Mouse (Mus musculus) forebrain, embryonic 16.5 days (tissue): Measurements from ENCODE around the gene Abca4. TPM values are rescaled to one million over a fixed set of nuclear protein-coding genes. Genes with fewer than 3 reads are reported as not detected.

ENCODE experiments used
- ATAC-seq: fragments of 200-750 bp; cut with Nextera tagmentation; 2 replicates; pipeline ENCODE4 v1.8.0; 2017; ENCODE audit warnings: mild to moderate bottlenecking, moderate library complexity
- H3K27ac ChIP-seq: fragments of 300-500 bp; sonication (generic); 2 replicates; pipeline ENCODE4 v1.5.1; 2014; ENCODE audit warnings: low read length, control low read depth
- H3K27me3 ChIP-seq: fragments of 300-500 bp; sonication (generic); replicated peaks from 2 replicates; pipeline ENCODE4 v1.6.1; 2014; ENCODE audit warnings: low read length; ENCODE audit not compliant: control insufficient read depth, insufficient read depth
- H3K36me3 ChIP-seq: fragments of 300-500 bp; sonication (generic); 2 replicates; pipeline ENCODE4 v1.6.1; 2014; ENCODE audit not compliant: control insufficient read depth, insufficient read depth
- H3K4me1 ChIP-seq: fragments of 300-500 bp; sonication (generic); replicated peaks from 2 replicates; pipeline ENCODE4 v1.6.1; 2014; ENCODE audit warnings: low read length; ENCODE audit not compliant: control insufficient read depth, insufficient read depth
- H3K4me2 ChIP-seq: fragments of 300-500 bp; sonication (generic); 2 replicates; pipeline ENCODE4 v1.6.1; 2014; ENCODE audit warnings: mild to moderate bottlenecking, low read length, control low read depth
- H3K4me3 ChIP-seq: fragments of 300-500 bp; sonication (generic); replicated peaks from 2 replicates; pipeline ENCODE4 v1.5.1; 2014; ENCODE audit warnings: mild to moderate bottlenecking, low read length, control low read depth
- H3K9ac ChIP-seq: fragments of 300-500 bp; sonication (generic); replicated peaks from 2 replicates; pipeline ENCODE4 v1.6.1; 2014; ENCODE audit warnings: low read depth, low read length, control low read depth
- H3K9me3 ChIP-seq: fragments of 300-500 bp; sonication (generic); 2 replicates; pipeline ENCODE4 v1.6.1; 2016; ENCODE audit warnings: low read length; ENCODE audit not compliant: control insufficient read depth
- WGBS: fragments of 180-500 bp; shearing (Covaris S2); extraction: QIAGEN DNeasy Blood & Tissue Kit; methylation state at CpG from one replicate; pipeline ENCODE4 v1.1.7; 2014; 5-methylcytosine and 5-hydroxymethylcytosine counted together
- polyA plus RNA-seq: library from polyadenylated mRNA; unstranded; fragments of >200 nt; fragmentation: Nextera tagmentation; extraction: Ambion mirVana; gene quantifications from 2 replicates; pipeline ENCODE4 v1.2.1, GENCODE M21; 2015

The Abca4 gene
- 0.70 and 0.87 TPM in 2 replicates for polyA plus RNA-seq

GRCm38 (mm10) chr3:122043799-122044547, at the start of gene Abca4:
TSS of gene Abca4 (plus strand) at chr3:122044443.
- ATAC-seq: no peak
- H3K4me1 ChIP-seq: peaks cover 47% of the 10 kb centered on the region
- no peak within 1 kb of the TSS for H3K9ac ChIP-seq

GRCm38 (mm10) chr3:121995125-121995524, 49.1 kb upstream of the Abca4 start:
- ATAC-seq: no peak
- 66% methylated on average over 4 of the region's 4 CpGs for WGBS
- Histone ChIP-seq H3K9ac (no peak overlapping the region), H3K4me1 (no peaks in the 10 kb centered on the region), H3K4me2 (no peak overlapping the region), H3K4me3 (no peak overlapping the region), H3K36me3 (no peaks in the 10 kb centered on the region), H3K27me3 (no peaks in the 10 kb centered on the region), H3K9me3 (no peaks in the 10 kb centered on the region), H3K27ac (no peak overlapping the region)

More at GRCm38 (mm10) chr3:122043799-122044547, at the start of gene Abca4:
- Histone ChIP-seq H3K27ac (no peak within 1 kb of the TSS), H3K4me3 (0 out of 2 replicates have a peak within 1 kb of the TSS, but pooled peaks have one; percentile 5), H3K4me2 (peak within 1 kb of the TSS; percentile 18), H3K9me3 (no peaks in the 10 kb centered on the region), H3K27me3 (peaks cover 18% of the 10 kb centered on the region), H3K36me3 (no peaks in the 10 kb centered on the region)
- 3% methylated on average over 26 of the region's 26 CpGs for WGBS

GRCm38 (mm10) chr3:121999934-122000333, 44.3 kb upstream of the Abca4 start:
- Histone ChIP-seq H3K36me3 (no peaks in the 10 kb centered on the region), H3K27ac (no peak overlapping the region), H3K9ac (no peak overlapping the region), H3K4me1 (no peaks in the 10 kb centered on the region), H3K9me3 (no peaks in the 10 kb centered on the region), H3K27me3 (no peaks in the 10 kb centered on the region), H3K4me2 (no peak overlapping the region), H3K4me3 (no peak overlapping the region)
- no peak for ATAC-seq
- 90% methylated on average over 2 of the region's 2 CpGs for WGBS

- ATAC-seq: no peak
- no peak overlapping the region for H3K9ac ChIP-seq
- 83% methylated on average over 6 of the region's 6 CpGs for WGBS
- H3K4me2 ChIP-seq: no peak overlapping the region
- no peaks in the 10 kb centered on the region for H3K36me3 ChIP-seq
- no peaks in the 10 kb centered on the region for H3K4me1 ChIP-seq
- no peak overlapping the region for H3K27ac ChIP-seq
- H3K27me3 ChIP-seq: no peaks in the 10 kb centered on the region
- no peak overlapping the region for H3K4me3 ChIP-seq
- H3K9me3 ChIP-seq: no peaks in the 10 kb centered on the region
Observed at GRCm38 (mm10) chr3:122001568-122001967, 42.7 kb upstream of the Abca4 start.

GRCm38 (mm10) chr3:122009818-122010217, 34.4 kb upstream of the Abca4 start:
- no peak for ATAC-seq
- 93% methylated on average over 5 of the region's 5 CpGs for WGBS
- no peak overlapping the region for H3K9ac ChIP-seq
- no peaks in the 10 kb centered on the region for H3K36me3 ChIP-seq
- no peak overlapping the region for H3K4me3 ChIP-seq
- H3K4me1 ChIP-seq: no peaks in the 10 kb centered on the region
- no peak overlapping the region for H3K4me2 ChIP-seq
- H3K27ac ChIP-seq: no peak overlapping the region
- H3K27me3 ChIP-seq: no peaks in the 10 kb centered on the region
- no peaks in the 10 kb centered on the region for H3K9me3 ChIP-seq

GRCm38 (mm10) chr3:122010292-122010691, 34.0 kb upstream of the Abca4 start:
- H3K9ac ChIP-seq: no peak overlapping the region
- no peaks in the 10 kb centered on the region for H3K27me3 ChIP-seq
- no peak for ATAC-seq
- no peak overlapping the region for H3K4me3 ChIP-seq
- H3K4me1 ChIP-seq: no peaks in the 10 kb centered on the region
- H3K27ac ChIP-seq: no peak overlapping the region
- no peaks in the 10 kb centered on the region for H3K36me3 ChIP-seq
- H3K9me3 ChIP-seq: no peaks in the 10 kb centered on the region
- no peak overlapping the region for H3K4me2 ChIP-seq
- WGBS: 91% methylated on average over 5 of the region's 5 CpGs

- no peak overlapping the region for H3K4me3 ChIP-seq
- no peak overlapping the region for H3K4me2 ChIP-seq
- H3K27ac ChIP-seq: no peak overlapping the region
- 92% methylated on average over 1 of the region's 1 CpGs for WGBS
- ATAC-seq: no peak
- H3K27me3 ChIP-seq: no peaks in the 10 kb centered on the region
- no peak overlapping the region for H3K9ac ChIP-seq
- H3K36me3 ChIP-seq: no peaks in the 10 kb centered on the region
- no peaks in the 10 kb centered on the region for H3K4me1 ChIP-seq
- no peaks in the 10 kb centered on the region for H3K9me3 ChIP-seq
Observed at GRCm38 (mm10) chr3:122012464-122012863, 31.8 kb upstream of the Abca4 start.

- ATAC-seq: no peak
- Histone ChIP-seq H3K27ac (no peak overlapping the region), H3K9ac (no peak overlapping the region), H3K36me3 (no peaks in the 10 kb centered on the region), H3K9me3 (no peaks in the 10 kb centered on the region), H3K4me1 (no peaks in the 10 kb centered on the region), H3K27me3 (no peaks in the 10 kb centered on the region), H3K4me2 (no peak overlapping the region), H3K4me3 (no peak overlapping the region)
- 94% methylated on average over 7 of the region's 7 CpGs for WGBS
Observed at GRCm38 (mm10) chr3:122018421-122018820, 25.8 kb upstream of the Abca4 start.

- WGBS: 94% methylated on average over 5 of the region's 5 CpGs
- Histone ChIP-seq H3K9me3 (no peaks in the 10 kb centered on the region), H3K4me3 (no peak overlapping the region), H3K27me3 (no peaks in the 10 kb centered on the region), H3K27ac (no peak overlapping the region), H3K9ac (no peak overlapping the region), H3K4me2 (no peak overlapping the region), H3K36me3 (no peaks in the 10 kb centered on the region), H3K4me1 (no peaks in the 10 kb centered on the region)
- ATAC-seq: no peak
Observed at GRCm38 (mm10) chr3:122019159-122019558, 25.1 kb upstream of the Abca4 start.
